Mouse (Mus musculus) megakaryocyte, embryonic 14.5 days (primary cell): ENCODE results near the gene Gm17581.

Experiments used
- FLI1 ChIP-seq: IDR thresholded peaks from 2 replicates; pipeline ENCODE4 v1.6.1; 2012; ENCODE audit warnings: low read length, inconsistent platforms, mixed read lengths
- GATA1 ChIP-seq: IDR thresholded peaks from 3 replicates; pipeline ENCODE4 v1.6.1; 2012; ENCODE audit warnings: mixed read lengths, low read length, inconsistent platforms, borderline replicate concordance

GRCm38 (mm10) chr2:155755746-155756145 lies 20.1 kb upstream of the Gm17581 start:
- no peak for TF ChIP-seq GATA1
- TF ChIP-seq FLI1 = no peak
